Mouse (Mus musculus) spleen, adult 2 months (tissue): Measurements from ENCODE around the gene Rmnd5b.

Experiments
- CTCF ChIP-seq: fragments of 200-500 bp; IDR thresholded peaks from 2 replicates; pipeline ENCODE4 v1.5.1; 2011; ENCODE audit warnings: mild to moderate bottlenecking, inconsistent platforms; ENCODE audit not compliant: insufficient read depth, insufficient read length, insufficient replicate concordance; ENCODE audit errors: extremely low read depth
- POLR2A ChIP-seq: fragments of 200-500 bp; IDR thresholded peaks from 2 replicates; pipeline ENCODE4 v1.6.1; 2011; ENCODE audit warnings: low read depth, low read length, inconsistent platforms

DNA sequence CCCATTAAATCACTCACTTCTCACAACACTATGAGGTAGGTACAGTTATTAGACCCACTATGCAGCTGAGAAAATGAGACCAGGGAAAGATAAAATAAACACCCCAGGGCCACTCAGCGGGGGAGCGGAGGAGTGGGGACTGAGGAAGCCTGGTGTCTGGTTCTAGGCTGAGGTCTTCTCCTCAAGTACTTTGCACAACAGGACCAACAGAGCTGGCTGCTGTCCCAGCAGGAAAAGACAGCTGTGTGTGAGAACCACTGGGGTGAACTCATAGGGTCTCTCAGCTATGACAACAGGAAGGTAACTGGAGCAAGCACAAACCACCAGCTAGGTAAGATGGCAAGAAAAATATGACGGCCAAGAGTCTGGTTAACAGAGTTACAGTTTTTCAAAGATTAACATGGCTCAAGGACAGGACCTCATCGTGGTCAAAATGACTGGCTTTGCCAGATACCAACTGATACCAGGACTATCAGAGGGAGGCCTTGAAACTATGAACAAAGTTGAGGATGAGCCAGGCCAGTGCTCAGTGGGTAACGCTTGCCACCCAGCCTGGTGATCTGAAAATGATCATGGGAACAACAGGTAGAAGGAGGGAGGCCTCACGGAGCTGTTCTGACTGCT is 3.5 kb downstream of the Rmnd5b start:
- TF ChIP-seq CTCF (no peak), POLR2A (no peak)
